Mouse (Mus musculus) right cerebral cortex, adult 18-20 months (tissue): ENCODE data around the gene Tmem43.

Source experiments
- DNase-seq: peaks from one replicate; pipeline ENCODE4 v3.0.0; 2022; ENCODE audit warnings: mixed read lengths

The Tmem43 gene

DNA sequence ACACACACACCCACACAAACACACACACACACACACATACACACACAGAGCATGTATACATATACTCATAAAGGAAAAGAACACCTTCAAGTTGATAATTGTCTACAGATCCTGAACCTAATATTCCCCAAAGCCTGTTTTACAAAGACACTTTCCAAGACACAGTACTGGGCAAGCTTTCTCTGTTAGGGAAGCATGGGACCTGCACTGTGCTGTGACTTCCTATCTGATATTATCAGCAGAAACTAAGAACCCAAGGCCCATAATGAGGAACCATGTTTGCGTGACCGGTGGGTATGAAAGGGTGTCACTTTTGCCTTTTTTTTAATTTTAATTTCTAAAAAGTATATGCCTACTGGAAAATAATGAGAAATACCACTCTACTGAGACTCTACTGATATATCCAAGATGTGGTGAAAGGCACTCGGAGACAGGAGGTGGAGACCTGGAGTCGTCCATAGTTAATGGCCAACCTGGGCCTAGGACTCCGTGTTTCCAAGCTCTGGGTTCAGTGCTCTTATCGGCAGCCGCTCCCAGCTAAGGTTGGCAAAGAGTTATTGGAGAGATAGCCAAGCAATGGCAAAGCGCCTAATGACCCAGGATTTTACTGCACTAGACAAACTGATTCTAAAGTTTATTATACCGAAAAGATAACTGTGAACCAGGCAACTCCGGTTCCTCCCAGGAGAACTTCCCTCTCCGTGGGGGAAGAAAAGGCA, 62.7 kb downstream of the Tmem43 start:
- DNase-seq, result no peak
